Mouse (Mus musculus) heart, postnatal 0 days (tissue): Measurements from ENCODE around the gene Map3k5.

Experiments used
- CTCF ChIP-seq: IDR thresholded peaks from 2 replicates; pipeline ENCODE4 v1.5.1; 2016; ENCODE audit warnings: antibody characterized with exemption, control low read depth, low read depth
- EP300 ChIP-seq: IDR thresholded peaks from 2 replicates; pipeline ENCODE4 v1.6.1; 2016; ENCODE audit warnings: antibody characterized with exemption, low read depth

DNA sequence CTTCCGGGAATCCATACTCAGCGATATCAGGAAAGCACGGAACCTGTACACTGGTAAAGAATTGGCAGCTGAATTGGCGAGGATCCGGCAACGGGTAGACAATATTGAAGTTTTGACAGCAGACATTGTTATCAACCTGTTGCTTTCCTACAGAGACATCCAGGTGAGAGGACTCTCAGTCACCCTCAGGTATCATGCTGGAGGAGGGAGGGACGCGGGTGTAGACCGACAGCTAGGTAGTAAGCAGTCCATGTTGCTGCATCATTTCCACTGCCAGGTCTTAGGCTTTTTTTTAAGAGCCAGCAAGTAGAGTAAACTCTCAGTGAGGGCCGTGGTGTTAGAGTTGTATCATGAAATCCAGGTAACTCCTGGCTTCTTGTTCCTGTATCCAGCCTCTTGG lies 90.6 kb downstream of the Map3k5 start:
- TF ChIP-seq CTCF (no peak), EP300 (no peak)
